Mouse (Mus musculus) megakaryocyte, embryonic 14.5 days (primary cell): ENCODE measurements around the gene Olfr1231.

Experiments used
- FLI1 ChIP-seq: IDR thresholded peaks from 2 replicates; pipeline ENCODE4 v1.6.1; 2012; ENCODE audit warnings: low read length, inconsistent platforms, mixed read lengths
- GATA1 ChIP-seq: IDR thresholded peaks from 3 replicates; pipeline ENCODE4 v1.6.1; 2012; ENCODE audit warnings: mixed read lengths, low read length, inconsistent platforms, borderline replicate concordance

DNA sequence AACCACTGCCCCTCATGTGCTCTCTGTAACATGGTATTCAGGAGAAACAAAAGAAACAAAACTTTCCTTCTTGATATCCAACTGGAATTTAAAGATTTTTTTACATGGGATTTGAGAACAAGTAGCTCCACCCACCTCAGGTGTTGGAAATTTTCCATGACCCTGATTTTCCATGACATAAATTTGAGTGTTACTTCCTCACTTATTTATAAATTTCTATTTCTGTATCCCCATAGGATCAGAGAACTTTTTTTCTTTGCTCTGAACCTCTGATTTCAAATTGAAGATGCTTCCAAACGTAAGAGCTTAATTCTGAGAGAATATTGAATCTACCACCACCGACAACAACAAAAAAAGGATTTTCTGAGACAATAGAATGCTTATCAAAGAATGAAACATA, 19.0 kb downstream of the Olfr1231 start, which contains the start of gene Olfr1229:
- TF ChIP-seq GATA1 (no peak), FLI1 (no peak)
